Mouse (Mus musculus) testis, adult 2 months (tissue): Measurements from ENCODE around the gene Ahsg. TPM values are rescaled to one million over a fixed set of nuclear protein-coding genes. Genes with fewer than 3 reads are reported as not detected.
A peak's percentile ranks its signal among the peaks of the same experiment; 100 is the strongest.

Experiments used
- H3K27ac ChIP-seq: fragments of 200-500 bp; 2 replicates; pipeline ENCODE4 v1.5.1; 2012; ENCODE audit warnings: low read depth, low read length; ENCODE audit not compliant: control insufficient read depth, insufficient read depth
- H3K27me3 ChIP-seq: fragments of 200-500 bp; 2 replicates; pipeline ENCODE4 v1.6.1; 2012; ENCODE audit warnings: mild to moderate bottlenecking, low read length, moderate library complexity; ENCODE audit not compliant: control insufficient read depth, insufficient read depth
- H3K36me3 ChIP-seq: fragments of 200-500 bp; 2 replicates; pipeline ENCODE4 v1.6.1; 2012; ENCODE audit warnings: mild to moderate bottlenecking, low read length; ENCODE audit not compliant: control insufficient read depth, insufficient read depth
- H3K4me1 ChIP-seq: fragments of 200-500 bp; 2 replicates; pipeline ENCODE4 v1.6.1; 2012; ENCODE audit warnings: low read length; ENCODE audit not compliant: control insufficient read depth, insufficient read depth
- H3K4me3 ChIP-seq: fragments of 200-500 bp; 2 replicates; pipeline ENCODE4 v1.5.1; 2012; ENCODE audit warnings: low read depth, mild to moderate bottlenecking, low read length, moderate library complexity, mixed read lengths; ENCODE audit not compliant: control insufficient read depth
- CTCF ChIP-seq: fragments of 200-500 bp; IDR thresholded peaks from 2 replicates; pipeline ENCODE4 v1.5.1; 2012; ENCODE audit warnings: low read depth, mild to moderate bottlenecking, inconsistent platforms, low read length, moderate library complexity; ENCODE audit not compliant: control insufficient read depth, insufficient read depth, insufficient replicate concordance
- POLR2A ChIP-seq: fragments of 200-500 bp; IDR thresholded peaks from 2 replicates; pipeline ENCODE4 v1.6.1; 2012; ENCODE audit warnings: low read depth, mild to moderate bottlenecking, inconsistent platforms, low read length, moderate library complexity; ENCODE audit not compliant: control insufficient read depth
- polyA plus RNA-seq: library from polyadenylated mRNA; depleted of rRNA; stranded (reverse); fragments of >200 nt; gene quantifications from 2 replicates; pipeline ENCODE4 v1.2.3, GENCODE M21; 2012; rRNA removed

Ahsg gene
- polyA plus RNA-seq = 0.15 and 0.69 TPM in 2 replicates

DNA sequence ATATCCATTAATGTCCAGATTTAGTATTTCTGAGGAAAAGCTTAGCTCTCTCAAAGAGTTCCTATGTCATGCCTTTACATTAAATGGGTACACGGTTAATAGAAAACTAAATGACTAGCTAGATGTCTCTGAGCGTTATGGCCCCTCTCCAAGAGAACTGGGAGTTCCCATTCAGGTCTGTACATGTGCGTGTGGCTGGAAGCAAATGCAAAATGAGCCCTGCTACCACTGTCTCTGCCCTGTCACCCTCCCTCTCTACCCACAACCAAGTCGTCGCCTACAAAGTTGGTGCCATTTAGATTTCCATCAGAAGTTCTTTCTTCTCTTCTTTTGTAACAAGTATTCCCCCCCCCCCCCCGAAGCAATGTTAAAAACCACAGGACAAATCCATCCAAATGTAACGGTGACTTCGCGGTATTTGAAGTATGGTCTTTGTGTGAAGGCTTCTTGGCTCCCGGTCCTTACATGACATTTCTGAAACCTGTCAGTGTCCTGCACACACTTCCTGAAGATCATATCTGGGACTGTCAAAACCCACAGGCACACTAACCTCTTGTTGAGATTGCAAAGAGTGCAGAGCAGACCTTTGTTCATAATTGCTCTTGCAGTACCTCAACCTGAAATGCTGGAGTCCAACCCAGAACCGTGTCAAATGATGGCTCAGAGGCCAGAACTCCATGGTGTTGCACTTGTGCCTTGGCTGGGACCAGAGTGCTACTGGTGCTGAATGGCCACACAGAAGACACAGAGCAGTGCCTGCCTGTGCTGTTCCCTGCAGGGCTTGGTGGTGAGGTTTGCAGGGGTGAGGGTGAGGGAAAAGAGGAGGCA, at the start of gene Ahsg:
Ahsg (plus strand) TSS at position 595 of the 828 bp plus-strand sequence.
- no peaks in the 10 kb centered on the region for H3K36me3 ChIP-seq
- H3K4me1 ChIP-seq = peaks cover 3% of the 10 kb centered on the region
- no peaks in the 10 kb centered on the region for H3K27me3 ChIP-seq
- H3K27ac ChIP-seq = no peak within 1 kb of the TSS
- TF ChIP-seq POLR2A (no peak), CTCF (no peak)
- H3K4me3 ChIP-seq = no peak within 1 kb of the TSS

DNA sequence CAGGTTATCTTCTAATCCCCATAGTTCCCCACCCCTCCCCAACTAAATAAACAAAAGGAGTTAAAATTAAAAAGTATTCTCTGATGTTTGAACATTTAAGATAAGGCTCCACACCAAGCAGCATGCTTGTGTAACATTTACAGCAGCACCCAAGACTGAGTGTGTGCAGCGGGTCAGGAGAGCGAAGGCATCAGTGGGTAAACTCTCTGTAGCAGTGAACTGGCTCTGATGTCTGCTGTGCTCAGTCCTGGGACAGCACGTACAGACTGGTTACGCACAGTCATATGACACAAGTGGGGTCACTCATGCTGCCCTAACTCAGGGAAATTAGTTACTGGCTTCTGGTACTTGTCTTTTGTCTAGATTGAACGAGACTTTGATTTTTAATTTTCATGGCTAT, 48.2 kb upstream of the Ahsg start:
- Histone ChIP-seq H3K27ac (no peak overlapping the region), H3K4me3 (no peak overlapping the region), H3K27me3 (no peaks in the 10 kb centered on the region), H3K36me3 (no peaks in the 10 kb centered on the region), H3K4me1 (peaks cover 3% of the 10 kb centered on the region; the same call in 1 of the 2 replicates)
- TF ChIP-seq POLR2A (no peak), CTCF (no peak)

DNA sequence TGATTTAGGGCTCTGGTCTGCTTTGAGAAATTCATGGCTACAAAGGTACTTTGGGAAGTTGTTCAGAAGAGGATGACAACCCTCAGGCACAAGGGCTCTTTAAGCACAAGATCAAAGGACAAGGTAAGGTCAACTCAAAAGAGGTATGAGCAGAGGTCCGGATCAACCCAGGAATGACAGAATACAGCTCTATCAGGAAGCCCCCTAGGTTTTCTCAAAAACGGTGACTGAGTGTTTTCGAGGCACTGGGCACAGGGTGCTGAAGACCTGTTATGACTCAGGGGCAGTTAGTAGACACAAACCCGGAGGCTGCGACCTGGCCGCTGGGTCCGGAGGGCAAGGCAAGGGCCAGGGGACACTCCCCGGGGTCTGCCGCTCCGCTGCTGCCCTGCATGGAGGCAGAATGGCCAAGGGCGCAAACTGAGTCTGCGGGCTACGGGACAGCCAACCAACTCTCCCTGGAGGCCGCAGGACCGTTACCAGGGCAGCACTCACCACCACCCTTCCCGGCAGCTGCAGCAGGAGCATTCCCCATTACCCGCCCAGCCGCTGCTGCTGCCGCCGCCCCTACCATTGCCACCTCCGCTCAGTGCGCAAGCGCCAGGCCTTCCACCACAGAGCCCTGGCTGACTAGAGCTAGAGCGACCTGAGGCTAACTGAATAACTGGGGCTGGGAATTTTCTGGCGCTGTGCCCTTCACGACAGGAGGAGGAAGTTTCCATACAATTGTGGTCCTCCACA, 46.8 kb upstream of the Ahsg start:
- peak overlapping the region; percentile 94 for H3K4me3 ChIP-seq
- TF ChIP-seq CTCF (no peak), POLR2A (peak; percentile 86)
- peak overlapping the region; percentile 83 for H3K27ac ChIP-seq
- peaks cover 3% of the 10 kb centered on the region; the same call in 1 of the 2 replicates for H3K4me1 ChIP-seq
- H3K27me3 ChIP-seq = no peaks in the 10 kb centered on the region
- H3K36me3 ChIP-seq = no peaks in the 10 kb centered on the region

DNA sequence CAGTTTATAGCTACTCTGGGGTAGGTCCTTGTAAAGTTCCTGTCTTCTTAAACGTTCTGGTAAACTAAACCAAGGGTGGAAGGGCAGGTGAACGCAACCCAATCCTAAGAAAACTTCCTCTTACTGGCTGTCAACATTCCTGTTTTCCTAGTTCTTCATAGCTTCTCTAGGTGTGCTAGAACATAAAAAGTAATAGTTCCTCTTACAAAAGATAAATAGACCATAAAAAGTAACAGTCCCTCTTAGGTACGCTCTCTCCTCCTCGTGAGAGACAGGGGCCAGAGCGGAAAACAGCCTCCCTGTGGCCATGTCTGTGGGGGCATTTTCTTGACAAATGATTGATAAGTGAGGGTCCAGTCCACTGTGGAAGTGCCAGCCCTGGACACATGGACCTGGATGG, 46.2 kb upstream of the Ahsg start:
- H3K36me3 ChIP-seq = no peaks in the 10 kb centered on the region
- peaks cover 3% of the 10 kb centered on the region; the same call in 1 of the 2 replicates for H3K4me1 ChIP-seq
- H3K4me3 ChIP-seq = peak overlapping the region; percentile 94
- TF ChIP-seq POLR2A (no peak), CTCF (no peak)
- no peaks in the 10 kb centered on the region for H3K27me3 ChIP-seq
- peak overlapping the region; percentile 83 for H3K27ac ChIP-seq

DNA sequence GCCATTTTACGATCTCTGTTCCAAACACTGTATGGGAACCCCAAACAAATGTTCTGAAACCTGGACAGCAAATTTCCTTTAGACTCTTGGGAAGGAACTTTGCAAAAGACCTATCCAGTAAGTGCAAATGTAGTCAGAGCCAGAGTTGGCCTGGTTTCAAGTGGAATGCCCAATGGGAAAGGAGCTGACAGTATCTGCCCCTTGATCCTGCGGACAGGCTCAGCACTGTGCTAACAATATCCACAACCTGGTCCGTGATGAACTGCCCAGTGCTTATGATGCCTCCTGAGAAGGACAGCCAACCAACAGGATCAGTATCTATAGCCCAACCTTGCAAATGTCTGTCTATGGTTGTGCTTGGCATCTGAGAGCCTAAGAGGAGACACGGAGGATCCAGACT, 45.6 kb upstream of the Ahsg start:
- Histone ChIP-seq H3K27ac (peak overlapping the region; percentile 83; the same call in 1 of the 2 replicates), H3K4me3 (peak overlapping the region; percentile 44), H3K36me3 (no peaks in the 10 kb centered on the region), H3K27me3 (no peaks in the 10 kb centered on the region), H3K4me1 (peaks cover 3% of the 10 kb centered on the region; the same call in 1 of the 2 replicates)
- no peak for TF ChIP-seq CTCF
- no peak for TF ChIP-seq POLR2A

DNA sequence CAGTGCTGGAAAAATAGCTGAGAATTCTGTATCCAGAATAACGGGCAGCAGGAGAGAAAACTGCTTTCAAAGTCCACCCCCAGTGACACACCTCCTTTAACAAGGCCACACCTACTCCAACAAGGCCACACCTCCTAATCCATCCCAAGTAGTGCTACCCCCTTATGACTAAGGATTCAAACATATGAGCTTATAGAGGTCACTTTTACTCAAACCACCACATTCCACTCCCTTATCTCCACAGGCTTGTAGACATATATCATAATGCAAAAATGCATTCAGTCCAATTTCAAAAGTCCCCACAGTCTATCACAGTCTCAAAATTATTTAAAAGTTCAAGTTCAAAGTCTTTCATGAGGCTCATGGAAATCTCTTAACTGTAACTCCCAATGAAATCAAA, 43.4 kb upstream of the Ahsg start:
- Histone ChIP-seq H3K4me1 (peaks cover 3% of the 10 kb centered on the region; the same call in 1 of the 2 replicates), H3K4me3 (no peak overlapping the region), H3K27ac (no peak overlapping the region), H3K36me3 (no peaks in the 10 kb centered on the region), H3K27me3 (no peaks in the 10 kb centered on the region)
- TF ChIP-seq POLR2A (no peak), CTCF (no peak)

DNA sequence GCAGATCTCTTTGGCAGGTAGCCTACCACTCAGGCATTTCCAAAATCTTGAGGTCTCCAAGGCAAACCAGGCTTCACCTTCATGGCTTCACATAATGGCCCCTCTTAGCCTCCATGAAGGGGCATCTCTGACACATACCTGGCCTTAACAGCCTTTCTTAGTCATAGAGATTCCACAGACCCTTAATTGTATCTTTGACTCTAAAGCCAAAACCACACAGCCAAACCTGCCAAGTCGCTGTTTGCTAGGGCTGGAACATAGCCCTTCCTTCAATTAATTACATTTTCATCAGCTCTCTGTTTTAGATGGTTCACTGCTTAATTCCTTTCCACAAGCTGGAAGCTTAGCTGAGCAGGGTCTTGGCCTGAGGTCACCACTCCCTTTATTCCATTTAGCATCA, 42.7 kb upstream of the Ahsg start:
- Histone ChIP-seq H3K36me3 (no peaks in the 10 kb centered on the region), H3K27me3 (no peaks in the 10 kb centered on the region), H3K4me3 (no peak overlapping the region), H3K27ac (no peak overlapping the region), H3K4me1 (peaks cover 3% of the 10 kb centered on the region; the same call in 1 of the 2 replicates)
- no peak for TF ChIP-seq CTCF
- no peak for TF ChIP-seq POLR2A
